Mouse (Mus musculus) embryonic facial prominence, embryonic 11.5 days (tissue): ENCODE measurements around the gene Pard3. TPM values are rescaled to one million over a fixed set of nuclear protein-coding genes. Genes with fewer than 3 reads are reported as not detected.

Source experiments
- ATAC-seq: fragments of 200-750 bp; cut with Nextera tagmentation; replicated peaks from 2 replicates; pipeline ENCODE4 v1.8.0; 2017; ENCODE audit warnings: low read depth; ENCODE audit not compliant: insufficient number of reproducible peaks, low FRiP score, low TSS enrichment
- DNase-seq: peaks from one replicate; pipeline ENCODE4 v3.0.0-alpha.2; 2015; ENCODE audit warnings: low spot score
- H3K27ac ChIP-seq: fragments of 300-500 bp; sonication (generic); replicated peaks from 2 replicates; pipeline ENCODE4 v1.5.1; 2014; ENCODE audit warnings: mild to moderate bottlenecking, low read depth, low read length, control low read depth
- H3K27me3 ChIP-seq: fragments of 300-500 bp; sonication (generic); 2 replicates; pipeline ENCODE4 v1.6.1; 2014; ENCODE audit warnings: mild to moderate bottlenecking, low read length, moderate library complexity, mixed read lengths; ENCODE audit not compliant: control insufficient read depth, insufficient read depth
- H3K36me3 ChIP-seq: fragments of 300-500 bp; sonication (generic); replicated peaks from 2 replicates; pipeline ENCODE4 v1.6.1; 2014; ENCODE audit warnings: low read depth, mild to moderate bottlenecking, low read length, moderate library complexity, mixed read lengths; ENCODE audit not compliant: control insufficient read depth, insufficient read depth
- H3K4me1 ChIP-seq: fragments of 300-500 bp; sonication (generic); 2 replicates; pipeline ENCODE4 v1.6.1; 2014; ENCODE audit warnings: low read length, mixed read lengths; ENCODE audit not compliant: control insufficient read depth, insufficient read depth
- H3K4me2 ChIP-seq: fragments of 300-500 bp; sonication (generic); 2 replicates; pipeline ENCODE4 v1.6.1; 2014; ENCODE audit warnings: low read depth, mild to moderate bottlenecking, control low read depth, low read length, moderate library complexity
- H3K4me3 ChIP-seq: fragments of 300-500 bp; sonication (generic); 2 replicates; pipeline ENCODE4 v1.5.1; 2014; ENCODE audit warnings: low read depth, low read length, control low read depth
- H3K9ac ChIP-seq: fragments of 300-500 bp; sonication (generic); replicated peaks from 2 replicates; pipeline ENCODE4 v1.6.1; 2014; ENCODE audit warnings: mild to moderate bottlenecking, control low read depth, low read length
- H3K9me3 ChIP-seq: fragments of 300-500 bp; sonication (generic); replicated peaks from 2 replicates; pipeline ENCODE4 v1.6.1; 2016; ENCODE audit warnings: mild to moderate bottlenecking, low read length, inconsistent platforms, mixed read lengths; ENCODE audit not compliant: control insufficient read depth
- WGBS: fragments of 180-500 bp; shearing (Covaris S2); extraction: QIAGEN DNeasy Blood & Tissue Kit; methylation state at CpG from one replicate; pipeline ENCODE4 v1.1.7; 2014; 5-methylcytosine and 5-hydroxymethylcytosine counted together
- polyA plus RNA-seq: library from polyadenylated mRNA; unstranded; fragments of >200 nt; fragmentation: Nextera tagmentation; extraction: Ambion mirVana; gene quantifications from 2 replicates; pipeline ENCODE4 v1.2.1, GENCODE M21; 2014

Pard3 gene
- polyA plus RNA-seq, 1 experiment from 2014 or later, result 34.5 TPM

GRCm38 (mm10) chr8:127614206-127614605 lies 550.5 kb downstream of the Pard3 start:
- DNase-seq, result no peak
- Histone ChIP-seq H3K36me3 (no peaks in the 10 kb centered on the region), H3K9ac (no peak overlapping the region), H3K4me3 (no peak overlapping the region), H3K9me3 (no peaks in the 10 kb centered on the region), H3K4me1 (no peaks in the 10 kb centered on the region), H3K27ac (no peak overlapping the region), H3K4me2 (no peak overlapping the region), H3K27me3 (no peaks in the 10 kb centered on the region)
- no peak for ATAC-seq
- 84% methylated on average over 4 of the region's 4 CpGs for WGBS

GRCm38 (mm10) chr8:127616681-127617080 lies 553.0 kb downstream of the Pard3 start:
- no peak overlapping the region for H3K4me2 ChIP-seq
- no peaks in the 10 kb centered on the region for H3K36me3 ChIP-seq
- H3K9me3 ChIP-seq, result no peaks in the 10 kb centered on the region
- ATAC-seq (no peak), DNase-seq (no peak)
- H3K4me3 ChIP-seq, result no peak overlapping the region
- no peak overlapping the region for H3K9ac ChIP-seq
- WGBS, result 94% methylated on average over 2 of the region's 2 CpGs
- no peak overlapping the region for H3K27ac ChIP-seq
- H3K27me3 ChIP-seq, result no peaks in the 10 kb centered on the region
- no peaks in the 10 kb centered on the region for H3K4me1 ChIP-seq

- Histone ChIP-seq H3K9ac (no peak overlapping the region), H3K9me3 (no peaks in the 10 kb centered on the region), H3K27me3 (no peaks in the 10 kb centered on the region), H3K4me3 (no peak overlapping the region), H3K27ac (no peak overlapping the region), H3K4me1 (no peaks in the 10 kb centered on the region), H3K36me3 (no peaks in the 10 kb centered on the region), H3K4me2 (no peak overlapping the region)
- WGBS, result 85% methylated on average over 3 of the region's 3 CpGs
- ATAC-seq (no peak), DNase-seq (no peak)
Observed at GRCm38 (mm10) chr8:127622137-127622536, 558.4 kb downstream of the Pard3 start.

GRCm38 (mm10) chr8:127638232-127639087 lies 574.8 kb downstream of the Pard3 start:
- Histone ChIP-seq H3K4me3 (no peak overlapping the region), H3K4me2 (no peak overlapping the region), H3K36me3 (no peaks in the 10 kb centered on the region), H3K9me3 (no peaks in the 10 kb centered on the region), H3K27ac (no peak overlapping the region), H3K4me1 (no peaks in the 10 kb centered on the region), H3K9ac (no peak overlapping the region), H3K27me3 (no peaks in the 10 kb centered on the region)
- 73% methylated on average over 9 of the region's 9 CpGs for WGBS
- DNase-seq, result no peak
- ATAC-seq, result no peak

GRCm38 (mm10) chr8:127639088-127639453 lies 575.4 kb downstream of the Pard3 start:
- Histone ChIP-seq H3K9me3 (no peaks in the 10 kb centered on the region), H3K4me2 (no peak overlapping the region), H3K4me1 (no peaks in the 10 kb centered on the region), H3K4me3 (no peak overlapping the region), H3K27me3 (no peaks in the 10 kb centered on the region), H3K9ac (no peak overlapping the region), H3K36me3 (no peaks in the 10 kb centered on the region), H3K27ac (no peak overlapping the region)
- WGBS, result 90% methylated on average over 4 of the region's 4 CpGs
- ATAC-seq, result no peak
- DNase-seq, result no peak

- 90% methylated on average over 3 of the region's 3 CpGs for WGBS
- ATAC-seq, result no peak
- no peak for DNase-seq
- Histone ChIP-seq H3K9ac (no peak overlapping the region), H3K27me3 (no peaks in the 10 kb centered on the region), H3K36me3 (no peaks in the 10 kb centered on the region), H3K4me3 (no peak overlapping the region), H3K4me2 (no peak overlapping the region), H3K4me1 (no peaks in the 10 kb centered on the region), H3K27ac (no peak overlapping the region), H3K9me3 (no peaks in the 10 kb centered on the region)
Observed at GRCm38 (mm10) chr8:127655559-127655958, 591.9 kb downstream of the Pard3 start.

Other genes with a start within 250 kb of the Pard3 start
- 245 and 256 TPM in 2 replicates for gene Tomm20, start 118.0 kb upstream of the Pard3 start, polyA plus RNA-seq
- gene Rbm34, start 92.8 kb upstream of the Pard3 start, polyA plus RNA-seq, result 29.9 and 38.5 TPM in 2 replicates